Mouse (Mus musculus) adrenal gland, adult 8-10 months (tissue): ENCODE data around the gene Spns3. TPM values are rescaled to one million over a fixed set of nuclear protein-coding genes. Genes with fewer than 3 reads are reported as not detected.

Experiments
- DNase-seq: peaks from one replicate; pipeline ENCODE4 v3.0.0; 2022
- total RNA-seq, 4 experiments: library from RNA; stranded (reverse); gene quantifications; 2 replicates each; pipeline ENCODE4 v1.2.4; 2022

Spns3 gene
- total RNA-seq, 4 experiments from 2014 or later: 0.12 to 0.25 (median 0.19) TPM; not detected in 1

GRCm38 (mm10) chr11:72447475-72447874 is 102.8 kb downstream of the Spns3 start:
- no peak for DNase-seq

- no peak for DNase-seq
These were observed 103.8 kb downstream of the Spns3 start for GRCm38 (mm10) chr11:72446311-72447105.

Other genes starting within 250 kb of the Spns3 start
- gene Xaf1, start 248.9 kb downstream of the Spns3 start, total RNA-seq: 10 to 100 TPM; 20.7 to 26.4 (median 25.5) TPM
- not detected for gene Fbxo39, start 236.1 kb downstream of the Spns3 start, total RNA-seq
- 1 to 10 TPM in 1 of 4 experiments, under 1 TPM in 2, not detected in 1; 0.52 to 1.0 (median 0.55) TPM for gene Tekt1, start 188.1 kb downstream of the Spns3 start, total RNA-seq
- 1 to 10 TPM; 2.9 to 7.5 (median 5.2) TPM for gene Smtnl2, start 138.8 kb downstream of the Spns3 start, total RNA-seq
- 1 to 10 TPM; 1.4 to 4.8 (median 3.4) TPM for gene Ggt6, start 115.0 kb downstream of the Spns3 start, total RNA-seq
- 10 to 100 TPM; 81.9 to 90.7 (median 84.3) TPM for gene Mybbp1a, start 109.2 kb downstream of the Spns3 start, total RNA-seq
- 1 to 10 TPM; 2.5 to 5.0 (median 4.0) TPM for gene Spns2, start 60.6 kb downstream of the Spns3 start, total RNA-seq
- 10 to 100 TPM; 40.7 to 55.4 (median 49.6) TPM for gene Ube2g1, start 56.8 kb upstream of the Spns3 start, total RNA-seq
- 10 to 100 TPM; 48.9 to 63.3 (median 55.8) TPM for gene Ankfy1, start 139.5 kb upstream of the Spns3 start, total RNA-seq
- gene Cyb5d2, start 245.6 kb upstream of the Spns3 start, total RNA-seq: 10 to 100 TPM; 24.0 to 28.5 (median 27.5) TPM
- 10 to 100 TPM; 40.9 to 59.8 (median 49.6) TPM for gene Zzef1, start 245.7 kb upstream of the Spns3 start, total RNA-seq